Mouse (Mus musculus) heart, embryonic 11.5 days (tissue): ENCODE measurements around the gene Xndc1. TPM values are rescaled to one million over a fixed set of nuclear protein-coding genes. Genes with fewer than 3 reads are reported as not detected.

Experiments
- ATAC-seq: fragments of 200-750 bp; cut with Nextera tagmentation; replicated peaks from 2 replicates; pipeline ENCODE4 v1.8.0; 2017; ENCODE audit warnings: moderate library complexity; ENCODE audit not compliant: insufficient number of reproducible peaks, low FRiP score, low TSS enrichment
- H3K27ac ChIP-seq: fragments of 300-500 bp; sonication (generic); 2 replicates; pipeline ENCODE4 v1.5.1; 2014; ENCODE audit warnings: mild to moderate bottlenecking, low read depth, low read length
- H3K27me3 ChIP-seq: fragments of 300-500 bp; sonication (generic); 2 replicates; pipeline ENCODE4 v1.6.1; 2014; ENCODE audit warnings: mild to moderate bottlenecking, low read length, mixed read lengths; ENCODE audit not compliant: control insufficient read depth, insufficient read depth
- H3K36me3 ChIP-seq: fragments of 300-500 bp; sonication (generic); 2 replicates; pipeline ENCODE4 v1.6.1; 2014; ENCODE audit warnings: mild to moderate bottlenecking, low read length, moderate library complexity, mixed read lengths; ENCODE audit not compliant: control insufficient read depth, insufficient read depth
- H3K4me1 ChIP-seq: fragments of 300-500 bp; sonication (generic); 2 replicates; pipeline ENCODE4 v1.6.1; 2014; ENCODE audit warnings: low read length; ENCODE audit not compliant: control insufficient read depth, insufficient read depth
- H3K4me2 ChIP-seq: fragments of 300-500 bp; sonication (generic); 2 replicates; pipeline ENCODE4 v1.6.1; 2014; ENCODE audit warnings: mild to moderate bottlenecking, moderate library complexity
- H3K4me3 ChIP-seq: fragments of 300-500 bp; sonication (generic); 2 replicates; pipeline ENCODE4 v1.5.1; 2014; ENCODE audit warnings: low read depth, low read length
- H3K9ac ChIP-seq: fragments of 300-500 bp; sonication (generic); 2 replicates; pipeline ENCODE4 v1.6.1; 2014; ENCODE audit warnings: mild to moderate bottlenecking, low read depth, low read length, moderate library complexity
- H3K9me3 ChIP-seq: fragments of 300-500 bp; sonication (generic); replicated peaks from 2 replicates; pipeline ENCODE4 v1.6.1; 2016; ENCODE audit warnings: low read length; ENCODE audit not compliant: control insufficient read depth
- WGBS: fragments of 180-500 bp; shearing (Covaris S2); extraction: QIAGEN DNeasy Blood & Tissue Kit; methylation state at CpG from one replicate; pipeline ENCODE4 v1.1.7; 2014; ENCODE audit not compliant: insufficient replicate concordance; 5-methylcytosine and 5-hydroxymethylcytosine counted together
- polyA plus RNA-seq: library from polyadenylated mRNA; unstranded; fragments of >200 nt; fragmentation: Nextera tagmentation; extraction: Ambion mirVana; gene quantifications from 2 replicates; pipeline ENCODE4 v1.2.1, GENCODE M21; 2014

The Xndc1 gene
- polyA plus RNA-seq, 1 experiment from 2014 or later: 18.3 TPM

- H3K4me2 ChIP-seq: peak overlapping the region; percentile 87
- H3K27ac ChIP-seq: peak overlapping the region; percentile 74
- 0% methylated on average over 9 of the region's 9 CpGs for WGBS
- H3K9me3 ChIP-seq: no peaks in the 10 kb centered on the region
- no peaks in the 10 kb centered on the region for H3K36me3 ChIP-seq
- H3K27me3 ChIP-seq: no peaks in the 10 kb centered on the region
- 0 out of 2 replicates have a peak, but pooled peaks have one; percentile 6 for ATAC-seq
- H3K4me3 ChIP-seq: peak overlapping the region; percentile 82
- peaks cover 14% of the 10 kb centered on the region for H3K4me1 ChIP-seq
- H3K9ac ChIP-seq: peak overlapping the region; percentile 86
Measured at GRCm38 (mm10) chr7:102064655-102065045, 661 bp upstream of the Xndc1 start.

DNA sequence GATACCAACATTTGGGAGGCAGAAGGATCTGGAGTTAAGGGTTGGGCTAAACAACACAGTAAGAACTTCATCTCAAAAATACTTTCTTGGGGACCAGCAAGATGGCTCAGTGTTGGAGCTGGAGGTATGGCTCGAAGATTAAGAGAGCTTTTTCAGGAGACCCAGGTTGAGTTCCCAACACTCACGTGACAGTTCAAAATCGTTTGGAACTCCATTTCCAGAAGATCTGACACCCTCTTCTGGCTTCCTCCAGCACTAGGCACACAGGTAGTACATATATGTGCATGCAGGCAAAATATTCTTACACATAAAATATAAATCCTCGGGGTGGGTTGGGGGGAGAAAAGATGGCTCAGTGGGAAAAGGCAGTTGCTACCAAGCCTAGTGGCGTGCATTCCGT, 1.1 kb downstream of the Xndc1 start:
- H3K27ac ChIP-seq: no peak overlapping the region
- peaks cover 14% of the 10 kb centered on the region for H3K4me1 ChIP-seq
- ATAC-seq: no peak
- H3K27me3 ChIP-seq: no peaks in the 10 kb centered on the region
- H3K4me3 ChIP-seq: peak overlapping the region; percentile 82
- peak overlapping the region; percentile 86 for H3K9ac ChIP-seq
- no peaks in the 10 kb centered on the region for H3K9me3 ChIP-seq
- 74% methylated on average over 6 of the region's 6 CpGs for WGBS
- peak overlapping the region; percentile 87 for H3K4me2 ChIP-seq
- H3K36me3 ChIP-seq: no peaks in the 10 kb centered on the region

DNA sequence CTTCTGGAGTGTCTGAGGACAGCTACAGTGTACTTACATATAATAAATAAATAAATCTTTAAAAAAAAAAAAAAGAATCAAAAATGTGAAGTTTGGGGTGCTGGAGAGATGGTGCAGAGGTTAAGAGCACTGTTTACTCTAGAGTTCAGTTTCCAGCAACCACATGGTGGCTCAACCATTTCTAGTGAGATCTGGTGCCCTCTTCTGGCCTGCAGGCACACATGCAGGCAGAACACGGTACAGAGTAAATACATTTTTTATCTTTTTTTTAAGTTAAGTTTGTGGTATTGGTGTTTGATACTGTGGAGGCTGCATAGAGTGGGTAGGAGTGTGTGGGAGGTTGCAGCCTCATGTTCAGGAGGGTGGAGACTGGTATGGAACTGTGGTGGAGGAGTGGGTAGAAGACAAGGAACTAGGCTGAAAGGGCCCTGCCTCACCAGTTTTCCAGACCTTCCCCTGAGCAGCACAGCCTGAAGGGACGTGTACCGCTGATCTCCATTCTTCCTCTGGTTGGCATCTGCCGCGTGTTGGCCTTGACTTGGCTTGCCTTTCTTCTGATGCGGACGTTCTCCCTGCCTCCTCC, 11.5 kb downstream of the Xndc1 start:
- Histone ChIP-seq H3K36me3 (peaks cover 50% of the 10 kb centered on the region), H3K9ac (no peak overlapping the region), H3K27me3 (no peaks in the 10 kb centered on the region), H3K27ac (no peak overlapping the region), H3K4me2 (no peak overlapping the region), H3K4me1 (no peaks in the 10 kb centered on the region), H3K9me3 (no peaks in the 10 kb centered on the region), H3K4me3 (no peak overlapping the region)
- no peak for ATAC-seq
- WGBS: 81% methylated on average over 7 of the region's 7 CpGs

DNA sequence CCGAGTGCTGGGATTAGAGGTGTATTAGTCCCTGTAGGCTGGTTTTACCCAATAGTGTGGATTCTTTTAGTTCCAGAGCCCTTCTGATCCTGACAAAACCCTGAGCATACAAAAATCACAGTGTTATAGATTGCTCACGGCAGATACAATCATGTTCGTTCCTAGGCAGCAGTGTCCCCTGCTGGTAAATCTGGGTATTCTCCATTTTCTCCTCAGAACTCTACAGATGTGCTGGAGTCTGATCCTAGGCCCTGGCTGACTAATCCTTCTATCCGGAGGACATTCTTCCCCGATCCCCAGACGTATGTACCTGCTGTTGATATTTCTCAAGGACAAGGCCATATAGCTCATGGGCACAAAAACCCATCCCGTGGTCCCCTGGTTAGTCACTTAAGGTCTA, 13.2 kb downstream of the Xndc1 start:
- 80% methylated on average over 7 of the region's 7 CpGs for WGBS
- Histone ChIP-seq H3K4me2 (no peak overlapping the region), H3K9ac (no peak overlapping the region), H3K4me1 (no peaks in the 10 kb centered on the region), H3K36me3 (peaks cover 52% of the 10 kb centered on the region), H3K9me3 (no peaks in the 10 kb centered on the region), H3K4me3 (no peak overlapping the region), H3K27me3 (no peaks in the 10 kb centered on the region), H3K27ac (no peak overlapping the region)
- no peak for ATAC-seq

DNA sequence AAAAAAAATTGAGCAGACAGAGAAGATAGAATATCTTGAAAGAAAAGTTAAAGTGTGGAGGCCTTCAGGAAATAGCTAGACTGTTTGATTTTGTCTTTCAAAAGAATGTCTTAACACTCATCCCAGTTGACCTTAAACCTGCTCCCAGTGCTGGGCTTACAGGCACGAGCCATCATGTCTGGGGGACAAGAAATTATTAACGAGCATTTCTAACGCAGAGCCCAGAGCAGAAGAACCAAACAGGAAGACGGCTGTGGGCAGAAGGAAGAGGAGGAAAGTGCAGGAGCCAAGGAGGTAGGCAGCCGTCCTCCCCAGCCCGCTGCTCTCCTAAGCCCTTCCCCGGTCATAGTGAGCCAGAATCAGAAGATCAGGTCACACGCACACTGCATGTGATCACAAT, 15.0 kb downstream of the Xndc1 start:
- no peak overlapping the region for H3K9ac ChIP-seq
- WGBS: 89% methylated on average over 8 of the region's 8 CpGs
- H3K27ac ChIP-seq: no peak overlapping the region
- peaks cover 44% of the 10 kb centered on the region for H3K36me3 ChIP-seq
- H3K4me3 ChIP-seq: no peak overlapping the region
- no peaks in the 10 kb centered on the region for H3K27me3 ChIP-seq
- no peak overlapping the region for H3K4me2 ChIP-seq
- H3K4me1 ChIP-seq: no peaks in the 10 kb centered on the region
- ATAC-seq: no peak
- no peaks in the 10 kb centered on the region for H3K9me3 ChIP-seq

DNA sequence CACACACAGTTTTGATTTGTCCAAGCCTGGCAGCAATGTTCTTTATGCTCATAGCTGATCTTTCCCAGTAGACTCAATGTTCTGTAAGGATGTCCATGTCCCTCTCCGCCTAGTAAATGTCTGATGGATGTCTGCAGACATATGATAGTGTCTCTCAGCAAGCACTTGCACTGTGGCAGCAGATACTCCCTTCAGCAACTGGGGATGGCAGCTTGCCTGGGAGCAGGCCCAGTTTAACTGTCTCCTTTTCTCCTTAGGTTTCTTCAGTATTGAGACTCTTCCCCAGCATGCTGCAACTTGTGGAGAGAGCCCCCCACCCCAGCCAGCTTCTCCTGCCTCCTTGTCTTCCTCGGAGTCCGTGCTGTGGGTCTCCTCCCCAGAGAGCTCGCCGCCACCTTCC, 16.5 kb downstream of the Xndc1 start:
- Histone ChIP-seq H3K27ac (no peak overlapping the region), H3K27me3 (no peaks in the 10 kb centered on the region), H3K9me3 (no peaks in the 10 kb centered on the region), H3K9ac (no peak overlapping the region), H3K4me1 (no peaks in the 10 kb centered on the region), H3K36me3 (peaks cover 34% of the 10 kb centered on the region), H3K4me3 (no peak overlapping the region), H3K4me2 (no peak overlapping the region)
- ATAC-seq: no peak
- 95% methylated on average over 5 of the region's 5 CpGs for WGBS

GRCm38 (mm10) chr7:102082816-102083215, 17.5 kb downstream of the Xndc1 start, which contains the start of gene Trpc2:
Gene Trpc2, plus strand, starts transcription at chr7:102083116.
- 89% methylated on average over 5 of the region's 5 CpGs for WGBS
- Histone ChIP-seq H3K9me3 (no peaks in the 10 kb centered on the region), H3K27ac (no peak within 1 kb of the TSS), H3K36me3 (peaks cover 30% of the 10 kb centered on the region), H3K4me2 (no peak within 1 kb of the TSS), H3K4me3 (no peak within 1 kb of the TSS), H3K4me1 (no peaks in the 10 kb centered on the region), H3K9ac (no peak within 1 kb of the TSS), H3K27me3 (no peaks in the 10 kb centered on the region)
- no peak for ATAC-seq

DNA sequence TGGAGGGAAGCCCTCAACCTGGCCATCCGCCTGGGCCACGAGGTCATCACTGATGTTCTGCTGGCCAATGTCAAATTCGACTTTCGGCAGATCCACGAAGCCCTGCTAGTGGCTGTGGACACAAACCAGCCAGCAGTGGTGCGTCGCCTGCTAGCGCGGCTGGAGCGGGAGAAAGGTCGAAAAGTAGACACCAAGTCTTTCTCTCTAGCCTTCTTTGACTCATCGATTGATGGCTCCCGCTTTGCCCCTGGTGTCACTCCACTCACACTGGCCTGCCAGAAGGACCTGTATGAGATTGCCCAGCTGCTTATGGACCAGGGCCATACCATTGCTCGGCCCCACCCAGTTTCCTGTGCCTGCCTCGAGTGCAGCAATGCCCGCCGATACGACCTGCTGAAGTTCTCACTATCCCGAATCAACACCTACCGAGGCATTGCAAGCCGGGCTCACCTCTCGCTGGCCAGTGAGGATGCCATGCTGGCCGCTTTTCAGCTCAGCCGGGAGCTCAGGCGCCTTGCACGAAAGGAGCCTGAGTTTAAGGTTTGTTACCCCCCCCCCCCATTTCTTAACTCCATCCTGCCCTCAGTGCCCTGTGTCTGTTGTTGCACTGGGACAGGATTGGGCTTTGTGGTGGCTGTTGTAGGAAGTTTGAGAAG, 18.9 kb downstream of the Xndc1 start:
- no peaks in the 10 kb centered on the region for H3K4me1 ChIP-seq
- ATAC-seq: no peak
- 83% methylated on average over 26 of the region's 26 CpGs for WGBS
- H3K4me3 ChIP-seq: no peak overlapping the region
- no peak overlapping the region for H3K9ac ChIP-seq
- H3K27ac ChIP-seq: no peak overlapping the region
- no peak overlapping the region for H3K4me2 ChIP-seq
- no peaks in the 10 kb centered on the region for H3K27me3 ChIP-seq
- H3K36me3 ChIP-seq: peaks cover 23% of the 10 kb centered on the region
- H3K9me3 ChIP-seq: no peaks in the 10 kb centered on the region

DNA sequence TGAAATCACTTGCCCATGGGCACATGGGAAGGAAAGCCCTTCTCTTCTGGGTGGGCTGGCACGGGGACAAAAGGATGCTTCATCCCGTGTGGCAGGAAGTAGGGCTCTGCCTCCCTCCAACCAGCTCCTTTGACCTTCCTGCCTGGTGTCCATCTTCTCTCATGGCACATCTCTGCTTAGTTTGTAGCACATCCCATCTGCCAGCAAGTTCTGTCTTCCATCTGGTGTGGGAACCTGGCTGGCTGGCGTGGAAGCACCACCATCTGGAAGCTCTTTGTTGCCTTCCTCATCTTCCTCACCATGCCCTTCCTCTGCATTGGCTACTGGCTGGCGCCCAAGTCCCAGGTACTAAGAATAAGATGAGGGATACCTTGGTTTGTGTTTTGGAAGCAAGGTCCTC, 22.0 kb downstream of the Xndc1 start:
- no peak overlapping the region for H3K27ac ChIP-seq
- no peaks in the 10 kb centered on the region for H3K27me3 ChIP-seq
- peaks cover 9% of the 10 kb centered on the region for H3K36me3 ChIP-seq
- no peak for ATAC-seq
- H3K9me3 ChIP-seq: 0 out of 2 replicates have a peak, but pooled peaks cover 2% of the 10 kb centered on the region
- no peak overlapping the region for H3K4me3 ChIP-seq
- no peak overlapping the region for H3K9ac ChIP-seq
- 77% methylated on average over 4 of the region's 4 CpGs for WGBS
- no peak overlapping the region for H3K4me2 ChIP-seq
- no peaks in the 10 kb centered on the region for H3K4me1 ChIP-seq
